Mouse (Mus musculus) liver, adult (tissue): ENCODE data around the gene Syne3.

ENCODE experiments used
- GATA4 ChIP-seq: IDR thresholded peaks from 2 replicates; pipeline ENCODE4 v1.6.1; 2014; ENCODE audit warnings: mild to moderate bottlenecking, low read length; ENCODE audit not compliant: insufficient replicate concordance

Syne3 gene

GRCm38 (mm10) chr12:104964953-104965911 lies 44.4 kb downstream of the Syne3 start:
- TF ChIP-seq GATA4: no peak

DNA sequence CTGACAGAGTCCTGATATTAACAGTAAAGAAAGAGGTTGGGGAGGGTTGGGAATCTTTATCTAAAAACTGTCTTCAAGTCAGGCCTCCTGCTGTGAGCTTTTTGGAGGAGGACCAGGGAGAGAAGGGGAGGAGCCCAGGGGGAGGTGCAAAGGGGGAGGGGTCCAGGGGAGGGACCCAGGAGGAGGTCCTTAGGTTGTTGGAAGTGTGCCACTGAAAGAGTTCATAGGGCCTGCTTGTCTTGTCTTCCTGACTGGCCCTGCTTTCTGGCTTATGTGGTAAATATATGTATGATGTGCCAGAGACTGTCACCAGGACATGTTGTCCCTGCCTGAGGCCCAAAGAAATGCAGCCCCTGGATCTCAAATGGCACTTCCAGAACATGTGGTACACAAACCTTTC lies 49.2 kb downstream of the Syne3 start:
- TF ChIP-seq GATA4: no peak

DNA sequence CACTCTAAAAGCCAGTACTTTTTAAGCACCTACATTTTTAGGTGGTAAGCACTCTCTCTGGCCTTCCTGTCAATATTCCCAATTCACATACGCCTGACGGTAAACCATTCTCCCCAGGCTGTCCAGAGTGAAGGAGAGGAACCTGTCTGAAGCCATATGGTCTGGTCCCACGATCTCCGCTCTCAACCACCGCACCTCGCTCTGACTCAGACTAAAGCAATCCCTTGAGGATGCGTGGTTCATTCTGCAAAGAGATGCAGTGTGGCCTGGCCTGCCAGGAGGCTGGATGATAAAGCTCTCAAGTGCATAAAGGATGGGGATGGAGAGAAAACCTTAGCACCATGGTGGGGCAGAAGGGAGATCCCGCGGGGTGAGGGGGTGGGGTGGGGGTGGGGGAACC lies 49.6 kb downstream of the Syne3 start:
- no peak for TF ChIP-seq GATA4

DNA sequence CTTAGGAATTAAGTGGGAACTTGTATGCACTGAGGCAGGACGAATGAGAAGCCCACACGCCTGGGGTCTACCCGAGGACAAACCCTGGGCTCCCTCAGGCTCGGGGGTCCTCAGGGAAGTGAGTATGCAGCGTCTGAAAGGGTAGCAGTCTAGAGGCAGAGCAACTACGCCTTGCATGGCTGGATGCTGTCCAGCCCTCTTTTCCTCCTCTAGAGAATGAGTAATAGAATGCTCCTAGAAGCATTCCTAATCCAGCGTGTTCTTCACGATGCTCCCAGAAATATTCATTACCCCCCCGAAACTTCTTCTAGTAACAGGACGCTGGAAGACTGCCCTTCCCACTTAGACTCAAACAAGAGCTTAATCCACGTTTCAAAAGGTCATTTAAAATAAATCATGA lies 51.3 kb downstream of the Syne3 start:
- TF ChIP-seq GATA4: no peak

DNA sequence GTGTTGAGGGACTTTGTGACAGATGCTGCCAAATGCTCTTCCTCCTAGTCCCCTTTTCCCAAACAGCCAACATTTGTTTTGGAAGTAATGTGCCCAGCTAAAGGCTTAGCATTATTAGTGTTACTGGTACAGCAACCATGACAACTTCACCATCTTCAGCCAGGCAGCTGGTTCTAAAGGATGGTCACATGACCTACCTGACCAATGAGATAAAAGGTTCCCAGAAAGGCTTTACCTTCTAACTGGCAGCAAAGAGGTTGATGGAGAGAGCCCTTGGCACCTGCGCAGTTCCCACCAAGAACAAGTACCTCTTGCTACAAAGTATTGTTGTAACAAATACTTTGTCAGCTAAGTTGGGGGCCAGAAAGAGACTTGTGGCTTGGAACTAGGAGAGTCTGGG lies 52.4 kb downstream of the Syne3 start:
- no peak for TF ChIP-seq GATA4

DNA sequence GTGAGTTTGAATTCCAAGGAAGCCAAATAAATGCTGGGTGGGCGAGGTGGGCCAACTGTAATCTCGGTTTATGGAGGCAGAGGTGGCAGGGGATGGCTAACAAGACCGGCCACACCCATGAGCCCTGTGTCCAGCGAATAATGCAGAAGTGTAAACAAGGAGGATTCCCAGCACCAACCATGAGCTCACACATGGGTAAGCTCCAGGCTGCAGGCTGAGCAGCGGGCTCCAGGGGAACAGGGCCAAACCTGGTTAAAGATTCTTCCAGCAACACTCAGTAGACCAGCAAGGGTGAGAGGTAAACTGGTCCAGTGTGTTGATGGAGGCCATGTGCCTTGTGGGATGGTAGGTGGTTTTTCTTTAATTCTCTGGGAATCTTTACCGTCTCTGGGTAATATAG lies 53.2 kb downstream of the Syne3 start:
- no peak for TF ChIP-seq GATA4

DNA sequence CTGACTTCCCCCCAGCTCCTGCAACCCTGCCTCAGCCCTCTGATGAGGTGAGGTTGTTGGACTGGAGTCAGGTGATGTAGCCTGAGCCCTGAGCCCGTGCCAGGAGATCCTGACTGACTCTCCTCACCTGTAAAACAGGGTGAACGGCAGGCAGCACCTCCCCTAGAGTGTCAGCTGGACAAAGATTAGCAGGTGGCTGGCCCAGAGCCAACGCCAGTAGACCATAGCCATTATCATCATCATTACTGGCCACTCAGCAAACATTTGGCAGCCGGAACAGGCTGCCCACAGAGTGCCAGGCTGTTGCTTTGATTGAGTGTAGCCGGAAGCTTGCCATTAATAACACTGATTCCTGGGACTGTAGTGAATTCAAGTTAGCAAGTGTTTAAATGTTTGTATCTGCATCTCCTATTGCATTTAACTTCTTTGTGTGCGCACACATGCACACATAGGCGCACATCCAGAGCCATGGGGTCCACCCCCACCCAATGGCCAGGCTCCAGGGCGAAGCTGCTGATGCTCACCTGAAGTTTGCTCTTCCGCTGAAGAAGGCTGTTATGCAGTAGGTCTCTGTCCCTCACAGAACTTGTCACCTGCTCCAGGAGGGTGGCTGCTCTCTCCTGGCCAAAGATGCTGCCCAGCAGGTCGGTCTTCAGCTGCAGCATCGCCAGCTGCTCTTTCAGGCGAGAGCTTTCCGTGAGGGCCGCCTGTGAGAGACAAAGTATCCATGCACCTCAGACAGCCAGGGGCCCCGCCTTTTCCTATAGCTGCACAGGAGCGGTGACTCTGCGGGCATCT lies 54.4 kb downstream of the Syne3 start:
- no peak for TF ChIP-seq GATA4

DNA sequence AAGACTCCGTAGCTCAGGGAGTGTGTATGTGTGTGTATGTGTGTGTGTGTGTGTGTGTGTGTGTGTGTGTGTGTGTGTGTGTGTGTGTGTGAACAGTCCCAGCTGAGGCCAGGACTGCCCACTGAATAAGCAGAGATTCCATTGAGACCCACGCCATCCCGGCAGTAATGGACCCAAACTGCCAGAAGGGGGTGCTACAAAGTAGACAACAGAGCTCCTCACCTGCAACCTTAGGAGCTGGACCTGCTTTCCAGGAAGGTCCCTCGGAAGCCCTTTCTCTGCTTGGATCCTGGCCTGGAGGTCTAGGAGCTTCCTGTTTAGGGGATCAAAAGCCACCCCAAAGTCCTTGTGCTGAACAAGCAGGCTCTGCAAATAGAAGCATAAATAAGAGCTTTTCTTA lies 55.7 kb downstream of the Syne3 start:
- no peak for TF ChIP-seq GATA4

- no peak for TF ChIP-seq GATA4
These were observed 57.2 kb downstream of the Syne3 start for GRCm38 (mm10) chr12:104952458-104952857.

DNA sequence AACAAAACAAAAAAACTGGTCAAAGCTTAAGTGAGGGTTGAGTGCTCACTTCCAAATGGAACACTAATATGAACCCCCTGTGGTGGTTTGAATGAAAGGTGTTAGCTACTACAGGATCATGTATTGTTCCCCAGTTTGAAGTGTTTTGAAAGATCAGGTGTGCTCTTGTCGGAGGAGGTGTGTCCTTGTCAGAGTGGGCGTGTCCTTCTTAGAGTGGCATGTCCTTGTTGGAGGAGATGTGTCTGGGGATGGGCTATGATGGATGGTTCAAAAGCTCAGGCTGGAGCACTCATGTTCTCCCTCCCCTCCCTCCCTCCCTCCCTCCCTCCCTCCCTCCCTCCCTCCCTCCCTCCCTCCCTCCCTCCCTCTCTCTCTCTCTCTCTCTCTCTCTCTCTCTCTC lies 61.7 kb downstream of the Syne3 start:
- no peak for TF ChIP-seq GATA4

DNA sequence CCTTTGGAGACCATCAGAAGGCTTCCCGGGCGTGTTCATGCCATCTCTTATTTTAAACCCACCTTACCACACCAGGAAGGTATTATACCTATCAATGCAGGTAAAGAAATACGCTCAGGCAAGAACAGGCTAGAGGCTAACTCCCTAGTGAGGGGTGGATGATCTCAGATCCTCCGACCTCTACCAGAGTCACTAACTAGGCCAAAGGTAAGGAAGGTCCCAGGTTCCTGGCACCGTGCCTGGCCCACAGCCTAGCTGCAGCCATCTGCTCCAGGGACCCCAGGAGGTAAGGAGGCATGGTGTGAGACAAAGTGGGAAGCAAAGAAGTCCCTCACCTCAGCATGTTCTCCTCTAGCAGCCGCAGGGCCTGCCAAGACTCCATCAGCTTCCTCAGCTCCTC lies 63.4 kb downstream of the Syne3 start:
- no peak for TF ChIP-seq GATA4

- no peak for TF ChIP-seq GATA4
These were observed 69.1 kb downstream of the Syne3 start for GRCm38 (mm10) chr12:104940466-104940865.

DNA sequence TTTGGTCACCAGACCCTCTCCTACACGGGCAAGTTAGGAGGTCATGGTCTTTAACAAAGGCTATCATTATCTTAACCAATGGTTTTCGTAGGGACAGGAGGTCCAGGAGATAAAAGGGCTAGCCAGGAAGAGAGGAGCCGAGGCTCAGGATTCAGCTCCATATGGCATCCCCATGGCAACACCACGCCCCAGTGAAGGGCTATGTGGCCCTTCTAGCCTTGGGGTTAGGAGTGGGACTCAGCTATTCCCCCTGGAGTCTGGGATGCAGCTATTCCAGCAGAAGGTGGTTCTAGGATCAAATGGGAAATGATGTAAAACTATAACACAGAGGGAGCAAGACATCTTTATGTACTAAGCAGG lies 69.6 kb downstream of the Syne3 start:
- TF ChIP-seq GATA4: no peak

DNA sequence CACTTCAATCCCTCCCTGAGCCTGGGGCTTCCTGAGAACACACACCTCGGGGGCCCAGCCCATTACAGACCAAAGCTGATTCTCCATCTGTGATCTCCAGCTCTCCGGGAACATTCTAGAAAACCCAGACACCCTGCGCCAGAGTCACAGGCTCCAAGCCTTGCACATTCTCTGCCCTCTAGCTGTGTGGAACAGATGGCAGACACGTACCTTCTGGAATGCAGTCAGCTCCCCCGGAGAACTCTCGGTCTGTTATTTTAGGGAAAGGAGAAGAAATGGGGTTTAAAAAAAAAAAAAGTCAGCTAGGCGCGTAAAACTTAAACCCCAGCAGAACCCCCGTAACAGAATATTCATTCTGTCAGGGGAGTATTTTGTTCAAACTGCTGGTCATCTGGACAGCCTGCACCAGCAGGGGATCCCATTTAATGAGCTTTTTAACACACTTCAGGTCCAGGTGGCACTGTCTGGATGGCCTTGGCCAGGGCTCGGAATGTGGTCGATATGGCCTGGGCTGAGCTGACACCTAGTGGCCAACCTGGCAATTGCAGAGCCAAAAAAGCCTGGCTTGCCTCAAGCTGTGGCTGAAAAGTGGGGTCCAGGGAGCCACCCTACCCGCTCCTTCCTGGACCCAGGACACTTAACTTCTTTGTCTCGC lies 70.1 kb downstream of the Syne3 start:
- no peak for TF ChIP-seq GATA4

GRCm38 (mm10) chr12:104938935-104939334 lies 70.7 kb downstream of the Syne3 start:
- TF ChIP-seq GATA4: no peak

GRCm38 (mm10) chr12:104936223-104936622 lies 73.4 kb downstream of the Syne3 start:
- TF ChIP-seq GATA4: no peak
